In the genomic region with DNA sequence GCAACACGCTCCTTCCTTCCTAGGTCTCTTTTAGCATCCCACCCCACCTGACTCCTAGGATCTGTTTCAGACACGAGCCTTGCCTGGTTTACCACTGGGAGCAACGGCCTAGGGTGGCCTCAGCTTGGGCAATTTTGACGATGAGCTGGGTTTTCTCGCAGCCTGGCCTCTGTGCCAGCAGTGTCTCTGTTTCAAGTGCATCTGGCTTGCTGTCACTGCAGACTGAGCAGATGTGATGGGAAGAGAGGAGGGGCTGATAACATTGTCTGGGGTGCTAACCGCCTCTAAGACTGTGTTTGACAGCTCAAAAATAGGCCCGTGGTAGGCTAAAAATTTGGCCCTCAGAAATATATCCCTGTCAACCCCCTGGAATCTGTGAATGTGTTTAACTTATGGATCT, we compare ENCODE assay signal across 15 mouse cellular contexts. TPM values are rescaled to one million over a fixed set of nuclear protein-coding genes. Genes with fewer than 3 reads are reported as not detected.
DNase-seq lines count a peak whose midpoint lies in the region.
"Had no signal": no experiment of that assay in that cellular context is flagged by ENCODE, and none has a peak within 500 bp of the region (broad histone marks: within the 10 kb centered on the region; RNA-seq: fewer than 3 reads in every experiment).

No protein-coding gene starts in this region.

- intact Hi-C loops in left cerebral cortex, postnatal 4 days (cut with DNase I), result no loop called here

- DNase-seq in left cerebral cortex, adult 11 months (ENCODE audit: low spot score), result peak; percentile 45
- DNase-seq in left cerebral cortex, postnatal 4 days, result no peak
- peak; percentile 32 to 58 for DNase-seq in right cerebral cortex, postnatal 10 days (ENCODE audit: low spot score in 2 of 2)
- no peak for DNase-seq in right cerebral cortex, postnatal 25 days
- peak; percentile 23 to 27 for DNase-seq in frontal cortex, postnatal 25 days (ENCODE audit: low spot score in 2 of 2)
- DNase-seq in cerebellum, adult 8-10 months, result no peak
- no peak for DNase-seq in Muller cell, postnatal 12 days (ENCODE audit: inconsistent ontology term)
- DNase-seq: cerebellum, postnatal 25 days; gastrocnemius, postnatal 25 days; kidney, postnatal 14 days; liver, embryonic 13.5 days had no signal

RNA-seq across cellular contexts. Expression of a gene that starts 25.0 kb away (rescaled TPM):
- not detected for total RNA-seq in left cerebral cortex, postnatal 4 days (2021)
- total RNA-seq: adrenal gland, adult 18-20 months; ES-E14; gastrocnemius, postnatal 25 days; heart, adult 8-10 months; left cerebral cortex, postnatal 36 days had no signal

RNA-seq across cellular contexts. Expression of a gene that starts 30.5 kb away (rescaled TPM):
- not detected for total RNA-seq in left cerebral cortex, postnatal 4 days (2021)
- total RNA-seq: adrenal gland, adult 18-20 months; ES-E14; gastrocnemius, postnatal 25 days; heart, adult 8-10 months; left cerebral cortex, postnatal 36 days had no signal

RNA-seq across cellular contexts. Expression of a gene that starts 34.4 kb away (rescaled TPM):
- total RNA-seq in left cerebral cortex, postnatal 4 days (2021), result not detected
- total RNA-seq: adrenal gland, adult 18-20 months; ES-E14; gastrocnemius, postnatal 25 days; heart, adult 8-10 months; left cerebral cortex, postnatal 36 days had no signal

Comparison
In these comparisons a context has a peak if more than half of its experiments do, and no peak if none do; other contexts are left out.
1. DNase-seq: peak in left cerebral cortex, adult 11 months (single experiment), right cerebral cortex, postnatal 10 days (2 of 2) and frontal cortex, postnatal 25 days (2 of 2); none in left cerebral cortex, postnatal 4 days (single experiment), right cerebral cortex, postnatal 25 days (single experiment), cerebellum, adult 8-10 months (single experiment) and Muller cell, postnatal 12 days (single experiment).